Mouse (Mus musculus) right cerebral cortex, postnatal 4 days (tissue): ENCODE measurements around the gene Hemk1.
A peak's percentile ranks its signal among the peaks of the same experiment; 100 is the strongest.
"Not testable (repeated sequence)": the region's sequence is repeated elsewhere in the genome, so short reads cannot be mapped to it uniquely, and the experiment has no call there.

ENCODE experiments used
- DNase-seq: peaks from one replicate; pipeline ENCODE4 v3.0.0-alpha.2; 2022

Gene Hemk1

GRCm38 (mm10) chr9:107307886-107308285, 30.3 kb downstream of the Hemk1 start:
- DNase-seq: no peak

GRCm38 (mm10) chr9:107307099-107307872, 30.9 kb downstream of the Hemk1 start:
- DNase-seq: no peak

- DNase-seq: not testable (repeated sequence)
Observed at GRCm38 (mm10) chr9:107306673-107307072, 31.5 kb downstream of the Hemk1 start.

GRCm38 (mm10) chr9:107305601-107306542, 32.3 kb downstream of the Hemk1 start:
- no peak for DNase-seq

GRCm38 (mm10) chr9:107305012-107305411, 33.1 kb downstream of the Hemk1 start:
- no peak for DNase-seq

- DNase-seq: no peak
Observed at GRCm38 (mm10) chr9:107304383-107304782, 33.8 kb downstream of the Hemk1 start.

- no peak for DNase-seq
Observed at GRCm38 (mm10) chr9:107303900-107304299, 34.2 kb downstream of the Hemk1 start.

GRCm38 (mm10) chr9:107303121-107303820, 34.9 kb downstream of the Hemk1 start:
- DNase-seq: no peak

- DNase-seq: no peak
Observed at GRCm38 (mm10) chr9:107302592-107302991, 35.6 kb downstream of the Hemk1 start.

- no peak for DNase-seq
Observed at GRCm38 (mm10) chr9:107301554-107302331, 36.4 kb downstream of the Hemk1 start.

GRCm38 (mm10) chr9:107300224-107300973, 37.8 kb downstream of the Hemk1 start:
- no peak for DNase-seq

GRCm38 (mm10) chr9:107299783-107300182, 38.4 kb downstream of the Hemk1 start:
- no peak for DNase-seq

GRCm38 (mm10) chr9:107298876-107299275, 39.3 kb downstream of the Hemk1 start:
- DNase-seq: no peak

GRCm38 (mm10) chr9:107298059-107298780, 39.9 kb downstream of the Hemk1 start:
- DNase-seq: no peak

GRCm38 (mm10) chr9:107297658-107298057, 40.5 kb downstream of the Hemk1 start:
- no peak for DNase-seq

- DNase-seq: no peak
Observed at GRCm38 (mm10) chr9:107297059-107297458, 41.1 kb downstream of the Hemk1 start.

GRCm38 (mm10) chr9:107296501-107296965, 41.6 kb downstream of the Hemk1 start:
- peak; percentile 87 for DNase-seq

- no peak for DNase-seq
Observed at GRCm38 (mm10) chr9:107296041-107296440, 42.1 kb downstream of the Hemk1 start.

- no peak for DNase-seq
Observed at GRCm38 (mm10) chr9:107296016-107296040, 42.3 kb downstream of the Hemk1 start, which contains the start of gene Cish. Gene Cish, plus strand, starts transcription at chr9:107296026.

- DNase-seq: no peak
Observed at GRCm38 (mm10) chr9:107295616-107296015, 42.5 kb downstream of the Hemk1 start.

- DNase-seq: peak; percentile 87
Observed at GRCm38 (mm10) chr9:107294249-107294648, 43.9 kb downstream of the Hemk1 start.
